Mouse (Mus musculus): ENCODE data around the gene Tent5a.

The Tent5a gene

GRCm38 (mm10) chr9:85312473-85312872 is 14.7 kb downstream of the Tent5a start, which contains the start of gene Gm11114:
TSS of gene Gm11114 (plus strand) at chr9:85312773.
- DNase-seq (ENCODE audit: low read depth, low spot score) = no peak

DNA sequence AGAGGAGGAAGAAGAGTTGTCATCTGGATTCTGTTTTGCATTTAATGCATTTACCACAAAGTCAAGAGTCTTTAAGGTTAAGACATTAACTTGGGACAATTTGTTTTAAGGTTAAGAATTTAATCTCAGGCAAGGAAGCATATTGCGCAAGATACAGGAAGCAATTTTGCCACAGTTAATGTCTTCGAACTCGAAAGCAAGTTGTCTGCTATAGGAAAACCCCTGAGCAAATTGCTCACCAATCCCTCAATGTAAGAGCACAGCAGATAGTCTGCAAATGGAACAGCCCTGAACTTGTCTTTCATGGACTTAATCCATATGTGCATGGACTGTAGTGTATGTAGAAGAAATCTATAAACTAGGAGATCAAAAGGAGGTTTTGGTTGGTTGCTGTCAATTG is 23.8 kb downstream of the Tent5a start:
- DNase-seq (ENCODE audit: low read depth, low spot score) = no peak

DNA sequence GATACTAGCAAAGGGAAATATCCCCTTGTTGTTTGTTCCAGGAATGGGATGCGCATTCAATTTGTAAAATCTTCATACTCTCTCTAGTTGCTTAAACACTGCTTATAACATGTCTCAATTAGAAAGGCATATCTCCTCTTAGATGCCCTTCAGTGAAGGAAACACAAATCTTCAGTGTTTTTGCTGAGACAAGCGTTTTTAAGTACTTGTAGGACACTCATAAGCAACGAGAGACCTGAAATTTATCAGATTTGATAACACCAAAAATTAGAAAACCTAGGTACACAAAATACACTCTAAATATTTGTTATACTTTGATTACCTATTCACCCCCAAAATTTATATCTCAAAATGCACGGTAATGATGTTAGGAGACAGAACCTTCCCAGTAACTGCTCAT is 24.3 kb downstream of the Tent5a start:
- DNase-seq (ENCODE audit: low read depth, low spot score) = no peak

DNA sequence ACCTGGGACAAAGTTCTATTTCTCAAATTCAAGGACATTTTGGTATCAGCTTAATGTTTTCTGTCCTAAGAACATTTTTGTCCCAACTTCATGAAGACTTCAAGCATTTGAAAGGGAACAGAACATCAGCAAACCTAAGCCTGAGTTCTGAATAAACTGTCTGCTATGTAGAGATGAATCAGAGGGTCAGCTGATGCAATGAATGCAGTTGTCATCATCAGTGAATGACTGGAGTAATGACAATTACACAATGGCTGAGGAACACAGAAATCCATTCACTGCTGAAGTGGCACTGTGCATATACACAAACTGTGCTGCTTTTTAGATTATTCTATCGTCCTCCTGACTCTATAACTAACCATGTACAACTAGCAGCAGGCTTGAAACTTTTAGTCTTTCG is 53.0 kb downstream of the Tent5a start:
- no peak for DNase-seq (ENCODE audit: low read depth, low spot score)

All from retina, postnatal 7 days (tissue).